Mouse (Mus musculus): ENCODE results near the gene Yif1a.
A peak's percentile ranks its signal among the peaks of the same experiment; 100 is the strongest.

The Yif1a gene

GRCm38 (mm10) chr19:5087884-5088728, at the start of gene Yif1a:
TSS of gene Yif1a (plus strand) at chr19:5088538.
- peak; percentile 99 for DNase-seq

- peak; percentile 92 for DNase-seq
Observed at GRCm38 (mm10) chr19:5038709-5039156, 49.6 kb upstream of the Yif1a start, which contains the start of the genes B4gat1 and AC124502.3. TSS of gene B4gat1 (plus strand) at chr19:5038826. TSS of gene AC124502.3 (plus strand) at chr19:5038891.

- DNase-seq: no peak
Observed at GRCm38 (mm10) chr19:5039301-5040114, 48.8 kb upstream of the Yif1a start.

DNA sequence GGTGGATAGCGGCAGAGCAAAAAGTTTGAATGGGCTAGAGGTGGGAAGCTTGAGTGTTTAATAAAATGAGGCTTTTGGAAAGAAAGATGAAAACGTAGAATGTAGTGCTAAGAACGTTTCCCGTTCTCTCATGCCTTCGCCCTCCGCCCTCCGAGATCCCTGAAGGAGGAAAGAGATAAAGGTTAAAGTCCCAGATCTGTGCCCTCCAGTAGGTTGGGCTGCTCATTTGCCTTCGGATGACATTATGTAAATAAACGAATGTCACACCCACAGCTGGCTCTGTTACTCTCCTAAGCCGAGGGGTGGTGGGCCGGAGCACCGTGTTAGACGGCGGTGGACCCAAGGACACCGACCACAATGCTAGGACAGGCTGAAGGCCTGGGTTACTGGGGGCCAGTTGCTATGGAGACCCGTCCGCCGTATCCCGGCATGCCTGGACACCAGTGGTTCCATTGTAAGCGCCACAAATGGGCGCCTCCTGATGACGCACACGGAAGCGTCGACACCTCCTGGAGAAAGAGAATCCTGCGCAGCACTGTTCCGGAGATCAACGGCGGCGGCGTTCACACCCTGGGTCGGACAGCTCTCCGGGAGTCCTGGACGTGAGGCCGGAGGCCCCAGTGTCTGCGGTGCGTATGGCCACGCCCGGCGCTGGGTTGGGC, 47.3 kb upstream of the Yif1a start, which contains the start of gene Brms1:
Gene Brms1, plus strand, starts transcription at position 493 of the 662 bp plus-strand sequence.
- peak; percentile 96 for DNase-seq

GRCm38 (mm10) chr19:5041588-5041987, 46.8 kb upstream of the Yif1a start:
- no peak for DNase-seq

DNA sequence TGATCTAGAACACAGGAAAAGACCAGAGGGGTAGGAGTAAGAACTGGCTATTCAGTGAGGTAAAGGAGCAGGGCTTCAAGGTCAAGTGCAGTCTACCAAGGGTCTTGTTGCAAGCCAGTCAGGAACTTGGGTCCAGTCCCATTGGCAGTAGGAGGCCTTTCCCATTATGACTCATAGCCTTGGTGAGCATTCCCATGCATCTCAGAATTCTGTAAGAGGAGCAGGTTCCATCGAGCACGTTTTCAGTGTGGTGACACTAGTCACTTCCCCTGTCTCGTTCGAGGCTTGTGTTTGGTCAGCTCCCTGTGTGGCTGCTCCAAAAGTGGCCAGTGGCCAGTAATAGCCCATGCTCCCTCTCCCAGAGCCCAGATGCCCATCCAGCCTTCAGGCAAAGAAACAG, 42.8 kb upstream of the Yif1a start:
- DNase-seq: no peak

DNA sequence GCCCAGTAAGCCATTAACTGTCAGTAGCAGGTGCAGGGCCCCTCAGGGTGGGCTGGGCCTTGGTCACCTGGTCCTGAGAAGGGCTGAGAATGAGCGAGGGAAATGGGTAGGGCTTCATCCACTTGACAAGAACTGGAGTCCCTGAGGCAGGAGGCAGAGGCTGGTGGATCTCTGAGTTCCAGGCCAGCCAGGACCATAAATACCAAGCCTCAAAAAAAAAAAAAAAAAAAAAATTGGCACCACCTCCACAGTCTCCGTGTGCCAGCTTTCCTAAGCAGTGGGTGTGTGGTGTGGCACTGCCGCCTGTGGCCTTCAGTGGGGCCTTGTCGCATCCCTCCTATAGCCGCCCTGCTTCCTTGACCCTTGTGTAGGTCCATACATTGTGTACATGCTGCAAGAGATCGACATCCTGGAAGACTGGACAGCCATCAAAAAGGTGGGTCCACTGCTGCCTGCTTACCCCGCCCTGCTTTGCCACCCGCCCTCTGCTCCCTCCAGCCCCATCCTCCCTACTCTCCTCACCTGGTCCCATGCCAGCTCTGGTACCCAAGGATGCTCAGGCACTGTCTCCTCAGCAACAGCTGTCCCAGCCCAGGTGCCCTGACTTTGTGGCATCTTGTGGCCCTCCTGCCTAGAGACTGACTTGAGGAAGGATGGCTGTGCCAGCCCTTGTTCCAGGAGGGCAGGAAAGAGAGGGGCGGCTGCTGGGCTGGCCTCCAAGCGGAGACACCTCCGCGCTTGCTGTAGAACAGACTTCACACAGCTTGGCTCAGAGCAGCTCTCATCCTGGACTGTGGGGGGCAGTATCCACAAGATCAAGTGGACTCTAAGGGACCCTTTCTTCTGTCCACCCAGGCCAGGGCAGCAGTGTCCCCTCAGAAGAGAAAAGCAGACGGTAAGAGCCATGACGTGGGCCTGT, 39.9 kb upstream of the Yif1a start:
- no peak for DNase-seq

- DNase-seq: no peak
Observed at GRCm38 (mm10) chr19:5049325-5049724, 39.0 kb upstream of the Yif1a start.

DNA sequence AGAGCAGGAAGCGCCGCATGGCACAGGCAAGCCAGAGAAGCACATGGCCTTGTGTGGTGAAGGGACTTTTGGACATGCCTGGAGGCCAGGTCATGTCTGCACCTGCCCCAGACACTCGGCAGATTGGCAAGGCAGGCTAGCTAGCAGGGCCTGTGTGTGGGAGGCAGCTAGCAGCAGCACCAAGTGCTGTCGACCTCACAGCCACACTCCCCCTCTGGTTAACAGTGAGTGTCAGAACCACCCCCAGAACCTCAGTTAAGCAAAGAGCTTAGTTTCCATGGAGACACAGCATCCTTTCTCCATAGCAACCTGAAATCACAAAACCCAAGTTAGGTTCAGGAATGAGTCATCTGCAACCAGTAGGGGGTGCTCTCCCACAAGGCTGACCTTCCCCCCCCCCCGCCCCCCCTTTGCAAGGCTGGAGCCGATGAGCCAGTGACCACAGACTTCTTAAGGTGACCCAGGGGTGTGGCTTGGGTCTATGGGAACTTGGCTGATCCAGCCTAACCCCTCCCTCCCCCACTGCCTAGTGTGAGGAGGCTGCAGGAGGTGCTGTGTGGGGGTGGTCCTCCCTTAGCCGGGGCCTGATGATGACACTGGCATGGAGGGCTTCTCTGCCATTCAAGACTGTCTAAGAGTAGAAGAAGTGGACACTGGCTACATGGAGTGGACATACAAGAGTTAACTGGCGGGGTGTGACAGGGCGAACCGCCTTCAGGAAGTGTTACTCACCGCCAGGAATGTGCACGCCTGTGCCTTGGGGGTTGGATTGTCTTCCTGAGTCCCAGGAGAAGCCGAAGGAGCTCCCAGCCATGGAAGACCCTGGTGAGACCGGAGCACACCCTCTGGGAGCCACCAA, 38.1 kb upstream of the Yif1a start, which contains the start of gene Rin1:
Gene Rin1, plus strand, starts transcription at position 435 of the 859 bp plus-strand sequence.
- DNase-seq: peak; percentile 76

DNA sequence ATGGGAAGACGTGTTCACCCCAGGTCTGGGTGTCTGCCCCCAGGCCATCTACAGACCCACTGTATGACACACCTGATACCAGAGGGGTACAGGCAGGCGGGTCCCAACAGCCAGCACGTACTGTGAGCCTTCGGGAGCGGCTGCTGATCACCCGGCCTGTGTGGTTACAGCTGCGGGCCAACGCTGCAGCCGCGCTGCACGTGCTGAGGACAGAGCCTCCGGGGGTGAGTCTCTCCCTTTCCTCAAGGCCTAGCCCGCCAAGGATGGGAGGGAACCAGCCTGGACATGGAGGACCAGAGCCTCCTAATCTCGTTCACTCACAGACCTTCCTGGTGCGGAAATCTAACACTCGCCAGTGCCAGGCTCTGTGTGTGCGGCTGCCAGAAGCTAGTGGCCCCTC, 37.3 kb upstream of the Yif1a start:
- DNase-seq: no peak

DNA sequence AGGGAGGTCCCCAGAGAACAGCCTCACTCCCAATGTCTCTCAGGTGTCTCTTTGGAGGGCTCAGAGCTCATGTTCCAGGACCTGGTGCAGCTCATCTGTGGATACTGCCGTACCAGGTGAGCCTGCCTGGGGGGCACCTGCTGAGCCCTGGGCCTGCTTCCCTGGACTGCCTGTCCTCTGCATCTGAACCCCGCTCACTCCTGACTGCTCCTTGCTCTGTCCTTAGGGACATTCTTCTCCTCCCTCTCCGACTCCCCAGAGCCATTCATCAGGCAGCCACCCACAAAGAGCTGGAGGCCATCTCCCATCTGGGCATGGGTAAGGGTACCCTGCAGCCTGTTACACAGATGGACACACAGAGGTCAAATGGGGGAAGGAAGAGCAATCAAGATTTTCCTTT, 36.8 kb upstream of the Yif1a start:
- DNase-seq: no peak

DNA sequence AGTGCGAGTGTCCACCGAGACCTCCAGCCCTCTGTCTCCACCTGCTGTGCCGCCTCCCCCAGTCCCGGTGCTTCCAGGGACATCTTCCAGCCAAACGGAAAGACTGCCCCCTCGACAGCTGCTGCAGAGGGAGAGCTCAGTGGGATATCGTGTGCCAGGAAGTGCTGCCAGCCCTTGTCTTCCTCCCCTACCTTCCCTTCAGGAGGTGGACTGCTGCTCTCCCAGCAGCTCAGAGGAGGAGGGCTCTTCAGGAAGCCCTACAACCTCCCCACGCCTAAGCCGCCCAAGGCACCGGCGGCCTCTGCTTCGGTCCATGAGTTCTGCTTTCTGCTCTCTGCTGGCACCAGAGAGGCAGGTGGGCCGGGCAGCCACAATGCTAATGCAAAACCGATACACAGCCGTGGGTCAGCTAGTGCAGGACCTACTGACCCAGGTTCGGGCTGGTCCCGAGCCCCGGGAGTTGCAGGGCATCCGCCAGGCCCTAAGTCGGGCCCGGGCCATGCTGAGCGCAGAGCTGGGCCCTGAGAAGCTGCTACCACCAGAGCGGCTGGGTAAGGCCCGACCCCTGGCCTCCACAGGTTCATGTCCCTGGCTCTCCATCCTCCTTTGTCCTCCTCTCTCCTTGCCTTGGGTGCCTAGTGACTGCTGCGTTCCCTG, 36.0 kb upstream of the Yif1a start:
- no peak for DNase-seq

DNA sequence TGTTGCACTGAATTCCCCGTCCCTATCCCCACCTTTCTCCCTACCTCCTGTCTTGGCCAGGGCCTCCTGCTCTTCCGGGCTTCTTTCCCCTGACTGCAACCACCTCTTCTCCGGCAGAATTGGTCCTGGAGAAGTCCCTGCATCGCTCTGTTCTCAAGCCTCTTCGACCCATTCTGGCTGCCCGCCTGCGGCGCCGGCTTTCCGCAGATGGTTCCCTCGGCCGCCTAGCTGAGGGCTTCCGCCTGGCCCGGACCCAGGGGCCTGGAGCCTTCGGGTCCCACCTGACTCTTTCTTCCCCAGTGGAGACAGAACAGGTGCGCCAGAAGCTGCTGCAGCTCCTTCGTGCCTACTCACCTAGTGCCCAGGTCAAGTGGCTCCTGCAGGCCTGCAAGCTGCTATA, 35.5 kb upstream of the Yif1a start:
- DNase-seq: no peak

DNA sequence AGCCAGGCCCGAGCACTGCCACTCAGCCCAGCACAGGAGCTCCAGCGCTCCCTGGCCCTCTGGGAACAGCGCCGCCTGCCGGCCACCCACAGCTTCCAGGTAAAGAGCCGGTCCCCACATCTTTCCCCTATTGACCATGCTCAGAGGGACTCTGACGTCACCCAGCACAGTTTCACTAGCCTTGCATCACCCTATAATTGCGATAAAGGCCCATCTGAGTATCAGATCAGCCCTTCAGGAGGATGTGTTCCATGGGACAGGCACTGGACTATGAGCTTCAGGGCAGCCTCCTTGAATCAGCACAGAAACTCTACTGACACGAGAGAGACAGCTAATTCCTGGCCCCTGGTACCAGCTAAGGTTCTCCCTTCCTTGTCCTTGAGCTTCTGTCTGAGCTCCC, 34.4 kb upstream of the Yif1a start:
- DNase-seq: peak; percentile 53

DNA sequence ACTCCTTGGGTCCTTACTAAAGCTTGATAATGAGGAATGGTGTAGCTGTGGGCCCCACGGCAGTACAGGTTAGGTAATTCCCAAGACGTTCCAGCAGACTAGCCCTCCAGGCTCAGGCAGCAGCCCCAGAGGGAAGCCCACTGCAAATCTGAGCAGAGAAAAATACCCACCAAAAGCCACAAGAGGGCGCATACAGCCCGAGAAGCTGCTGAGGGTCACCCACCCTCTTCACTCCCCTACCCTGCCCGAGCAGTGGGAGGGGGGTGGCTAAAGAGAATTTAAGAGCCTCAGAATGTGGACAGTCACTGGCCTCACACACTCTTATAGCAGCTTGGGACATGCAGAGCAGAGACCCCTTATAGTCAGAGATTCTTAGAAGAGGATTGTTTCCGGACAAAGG, 32.1 kb upstream of the Yif1a start:
- peak; percentile 50 for DNase-seq

- DNase-seq: peak; percentile 79
Observed at GRCm38 (mm10) chr19:5057876-5058775, 30.2 kb upstream of the Yif1a start.

DNA sequence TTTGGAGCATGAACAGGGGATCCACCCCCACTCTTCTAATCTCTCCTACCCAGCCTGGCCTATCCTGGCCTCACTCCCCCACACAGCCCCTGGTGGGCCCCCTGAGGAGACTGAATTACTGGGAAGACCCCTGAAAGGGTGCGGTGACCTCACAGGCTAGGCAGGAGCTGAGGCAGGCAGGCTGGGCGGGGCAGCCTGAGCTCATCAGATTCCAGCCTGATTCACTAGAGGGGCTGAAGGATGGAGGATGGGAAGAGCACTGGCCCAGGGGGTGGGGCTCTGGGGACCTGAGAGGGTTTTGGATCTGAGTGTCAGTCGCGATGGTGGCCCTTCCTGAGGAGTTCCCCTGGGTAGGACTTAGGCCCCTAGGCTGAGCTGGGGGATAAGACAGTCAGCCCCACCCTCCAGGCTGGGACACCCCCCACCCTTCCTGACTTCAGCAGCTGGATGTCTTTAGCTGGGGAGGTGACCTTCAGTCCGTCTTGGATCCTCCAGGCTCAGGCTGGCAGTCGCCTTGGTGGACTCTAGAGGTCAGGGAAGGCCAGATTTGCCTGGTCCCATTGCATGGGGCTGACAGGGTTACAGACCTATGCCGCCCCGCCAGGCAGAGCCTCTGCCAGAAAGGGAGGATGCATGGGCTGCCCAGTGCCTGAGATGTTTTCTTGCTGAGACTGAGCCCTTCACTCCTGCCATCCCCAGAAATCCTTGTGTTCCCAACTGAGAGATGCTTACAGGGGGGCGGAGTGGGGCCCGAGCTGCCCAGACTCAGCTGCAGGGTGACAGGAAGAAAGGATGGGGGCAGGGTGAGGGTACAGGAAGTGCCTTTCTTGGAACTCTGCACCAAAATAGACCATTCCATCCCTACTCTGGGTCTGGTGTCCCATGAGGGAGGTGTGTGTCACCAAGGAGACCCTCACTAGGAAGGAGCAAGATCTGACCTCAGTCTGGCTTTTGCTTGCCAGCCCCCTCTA, 29.3 kb upstream of the Yif1a start:
- peak; percentile 53 for DNase-seq

Measured in lung, postnatal 36 days (tissue).